Comparison of ENCODE assay signal across 8 mouse cellular contexts in the genomic region with DNA sequence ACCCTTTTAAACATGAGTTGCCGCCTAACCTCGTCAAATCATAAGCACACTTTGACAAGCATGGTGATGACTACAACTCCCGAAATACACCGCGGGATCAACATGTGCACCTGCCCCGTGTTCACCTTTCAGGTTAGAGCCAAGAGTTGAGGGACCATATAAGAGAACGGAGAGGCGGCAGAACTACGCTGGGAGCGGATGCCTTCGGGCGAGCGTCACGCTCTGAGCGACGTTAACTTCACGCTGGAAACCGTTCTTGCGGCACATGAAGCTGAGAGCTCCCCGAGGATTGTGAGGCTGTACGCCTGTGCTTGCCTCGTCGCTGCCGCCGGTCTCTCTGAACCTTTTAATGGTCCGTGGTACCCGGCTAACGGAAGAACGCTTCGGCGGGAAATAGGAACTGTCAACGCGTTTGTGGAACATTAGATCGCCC. TPM values are rescaled to one million over a fixed set of nuclear protein-coding genes. Genes with fewer than 3 reads are reported as not detected.
A peak's percentile ranks its signal among the peaks of the same experiment; 100 is the strongest.
DNase-seq lines count a peak whose midpoint lies in the region; ATAC-seq lines count a peak whose summit lies in the region.

No protein-coding gene starts in this region.

- no peaks in the 10 kb centered on the region for H3K9me3 ChIP-seq in hindbrain, embryonic 12.5 days (replicated peaks)

- peak overlapping the region; percentile 83 for H3K4me2 ChIP-seq in hindbrain, embryonic 12.5 days (replicated peaks)

- H3K4me3 ChIP-seq in hindbrain, embryonic 12.5 days: peak overlapping the region; percentile 94

- WGBS in hindbrain, embryonic 12.5 days: under 1% methylated on average over 34 of the region's 34 CpGs

- peak overlapping the region; percentile 94 for H3K27ac ChIP-seq in hindbrain, embryonic 12.5 days

- ATAC-seq in hindbrain, embryonic 12.5 days (ENCODE audit: low FRiP score): peak; percentile 30

- H3K9ac ChIP-seq in hindbrain, embryonic 12.5 days: peak overlapping the region; percentile 64

- DNase-seq in MN1 (ENCODE audit: low spot score): peak; percentile 68
- DNase-seq in cerebellum, adult 8-10 months: peak; percentile 59
- DNase-seq in frontal cortex, adult 2 months (ENCODE audit: extremely low spot score in 1 of 2, low spot score in 1 of 2): peak; percentile 44 to 75
- DNase-seq in layer of hippocampus, postnatal 25 days (ENCODE audit: extremely low spot score in 1 of 2, low spot score in 1 of 2): peak; percentile 26 to 45
- DNase-seq in lung, postnatal 14 days: peak; percentile 39
- DNase-seq in ovary, postnatal 36 days (ENCODE audit: low spot score): peak; percentile 33
- peak; percentile 64 for DNase-seq in thymus, postnatal 14 days

- peaks cover 16% of the 10 kb centered on the region for H3K4me1 ChIP-seq in hindbrain, embryonic 12.5 days

- H3K27me3 ChIP-seq in hindbrain, embryonic 12.5 days: no peaks in the 10 kb centered on the region

- H3K36me3 ChIP-seq in hindbrain, embryonic 12.5 days: no peaks in the 10 kb centered on the region

RNA-seq across cellular contexts. Expression of a gene that starts 0.7 kb away (rescaled TPM):
- 17.9 and 19.7 TPM in 2 replicates for polyA plus RNA-seq in frontal cortex, adult 2 months (2012; rRNA removed)
- polyA plus RNA-seq in hindbrain, embryonic 12.5 days (2016; fragmentation: Nextera tagmentation; extraction: Ambion mirVana): 106 and 114 TPM in 2 replicates
- total RNA-seq in layer of hippocampus, postnatal 25 days (2021): 10 to 100 TPM; 58.4 to 61.4 TPM

RNA-seq across cellular contexts. Expression of a gene that starts 41.4 kb away (rescaled TPM):
- 19.8 and 23.0 TPM in 2 replicates for polyA plus RNA-seq in frontal cortex, adult 2 months (2012; rRNA removed)
- 33.6 and 33.7 TPM in 2 replicates for polyA plus RNA-seq in hindbrain, embryonic 12.5 days (2016; fragmentation: Nextera tagmentation; extraction: Ambion mirVana)
- 10 to 100 TPM; 23.3 to 29.7 TPM for total RNA-seq in layer of hippocampus, postnatal 25 days (2021)

Comparison
In these comparisons a context has a peak if more than half of its experiments do, and no peak if none do; other contexts are left out.
1. Peak in every context shown above with its lines: DNase-seq, ATAC-seq, H3K4me3 ChIP-seq and H3K27ac ChIP-seq.